Mouse (Mus musculus) mature B cell (primary cell): ENCODE results near the gene Nyx.
"Not testable (repeated sequence)": the region's sequence is repeated elsewhere in the genome, so short reads cannot be mapped to it uniquely, and the experiment has no call there.

ENCODE experiments used
- in situ Hi-C: fragments of 300-500 bp; cut with MboI; formaldehyde crosslinking; loops from 2 replicates; pipeline ENCODE4 v1.14.3; 2019

The Nyx gene

GRCm38 (mm10) chrX:13465810-13466209, at the start of gene Nyx:
Nyx (plus strand) TSS chrX:13466110.
- in situ Hi-C loops = loop anchor here (25.0 kb wide), 2 partner anchors 196 to 229 kb away; partner anchors contain the start of gene Gpr82

- in situ Hi-C loops = no loop called here
Observed at GRCm38 (mm10) chrX:13422047-13422446, 43.9 kb upstream of the Nyx start.

- in situ Hi-C loops = no loop called here
Observed at GRCm38 (mm10) chrX:13431421-13431820, 34.5 kb upstream of the Nyx start.

GRCm38 (mm10) chrX:13436042-13436441, 29.9 kb upstream of the Nyx start:
- in situ Hi-C loops = not testable (repeated sequence)

GRCm38 (mm10) chrX:13456544-13456943, 9.4 kb upstream of the Nyx start:
- in situ Hi-C loops = loop anchor here (25.0 kb wide), 2 partner anchors 206 to 219 kb away; partner anchors contain the start of gene Gpr82

GRCm38 (mm10) chrX:13458766-13459165, 7.1 kb upstream of the Nyx start:
- in situ Hi-C loops = loop anchor here (25.0 kb wide), 2 partner anchors 204 to 221 kb away; partner anchors contain the start of gene Gpr82

- in situ Hi-C loops = loop anchor here (25.0 kb wide), 2 partner anchors 201 to 224 kb away; partner anchors contain the start of gene Gpr82
Observed at GRCm38 (mm10) chrX:13461266-13462261, 4.3 kb upstream of the Nyx start.

GRCm38 (mm10) chrX:13462982-13463517, 2.9 kb upstream of the Nyx start:
- in situ Hi-C loops = loop anchor here (25.0 kb wide), 2 partner anchors 199 to 226 kb away; partner anchors contain the start of gene Gpr82

- in situ Hi-C loops = loop anchor here (25.0 kb wide), 2 partner anchors 196 to 229 kb away; partner anchors contain the start of gene Gpr82
Observed at GRCm38 (mm10) chrX:13466681-13467080, 771 bp downstream of the Nyx start.

GRCm38 (mm10) chrX:13467121-13467571, 1.2 kb downstream of the Nyx start:
- in situ Hi-C loops = loop anchor here (25.0 kb wide), 2 partner anchors 195 to 230 kb away; partner anchors contain the start of gene Gpr82

- in situ Hi-C loops = loop anchor here (25.0 kb wide), 2 partner anchors 193 to 232 kb away; partner anchors contain the start of gene Gpr82
Observed at GRCm38 (mm10) chrX:13469160-13470116, 3.5 kb downstream of the Nyx start.

GRCm38 (mm10) chrX:13471925-13472324, 6.0 kb downstream of the Nyx start:
- in situ Hi-C loops = loop anchor here (25.0 kb wide), 2 partner anchors 190 to 235 kb away; partner anchors contain the start of gene Gpr82

GRCm38 (mm10) chrX:13472751-13473225, 6.9 kb downstream of the Nyx start:
- in situ Hi-C loops = loop anchor here (25.0 kb wide), 2 partner anchors 190 to 235 kb away; partner anchors contain the start of gene Gpr82

GRCm38 (mm10) chrX:13475382-13475781, 9.5 kb downstream of the Nyx start:
- in situ Hi-C loops = no loop called here

GRCm38 (mm10) chrX:13477596-13477995, 11.7 kb downstream of the Nyx start:
- in situ Hi-C loops = no loop called here

- in situ Hi-C loops = no loop called here
Observed at GRCm38 (mm10) chrX:13478298-13478697, 12.4 kb downstream of the Nyx start.

GRCm38 (mm10) chrX:13479570-13479969, 13.7 kb downstream of the Nyx start:
- in situ Hi-C loops = no loop called here

- in situ Hi-C loops = no loop called here
Observed at GRCm38 (mm10) chrX:13482576-13482975, 16.7 kb downstream of the Nyx start.

- in situ Hi-C loops = no loop called here
Observed at GRCm38 (mm10) chrX:13484447-13484846, 18.5 kb downstream of the Nyx start.

GRCm38 (mm10) chrX:13489001-13489400, 23.1 kb downstream of the Nyx start:
- in situ Hi-C loops = no loop called here

- in situ Hi-C loops = no loop called here
Observed at GRCm38 (mm10) chrX:13489761-13490160, 23.9 kb downstream of the Nyx start.
